ENCODE assay signal across 11 mouse cellular contexts in the genomic region with DNA sequence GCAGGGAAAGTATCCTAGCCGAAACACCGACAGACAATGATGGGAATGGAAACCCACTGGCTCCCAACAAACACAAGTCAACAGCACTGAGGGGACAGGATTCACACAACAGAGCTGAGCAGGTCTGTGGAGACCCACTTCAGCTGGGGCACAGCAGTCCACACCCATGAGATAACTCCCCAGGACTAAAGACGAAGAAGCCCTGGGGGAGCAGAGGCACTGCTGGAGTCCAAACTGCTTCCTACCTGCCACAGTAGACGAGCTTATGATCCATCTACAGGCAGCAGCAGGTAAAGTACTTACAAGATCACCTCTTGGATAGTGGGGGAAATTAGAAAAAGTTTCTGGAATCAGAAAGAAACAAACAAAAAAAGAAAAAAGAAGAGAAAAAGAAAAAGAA. TPM values are rescaled to one million over a fixed set of nuclear protein-coding genes. Genes with fewer than 3 reads are reported as not detected.
DNase-seq lines count a peak whose midpoint lies in the region; ATAC-seq lines count a peak whose summit lies in the region.
"Had no signal": no experiment of that assay in that cellular context is flagged by ENCODE, and none has a peak within 500 bp of the region (broad histone marks: within the 10 kb centered on the region; RNA-seq: fewer than 3 reads in every experiment).

No protein-coding gene starts in this region.

- peak; percentile 15 for DNase-seq in neural tube, embryonic 11.5 days (ENCODE audit: low spot score)
- peak; percentile 21 for DNase-seq in kidney, postnatal 10 days
- DNase-seq in urinary bladder, postnatal 4 days (ENCODE audit: low spot score in 2 of 2), result no peak
- no peak for DNase-seq in c-Kit-positive CD71-positive TER-119-positive erythroid progenitor cells, embryonic 14.5 days (ENCODE audit: low spot score)
- DNase-seq: heart, adult 18-20 months; lung, postnatal 10 days had no signal

- no peak overlapping the region for H3K4me3 ChIP-seq in neural tube, embryonic 11.5 days (ENCODE audit: low read depth, low read length)
- H3K4me3 ChIP-seq in neural tube, embryonic 15.5 days (replicated peaks), result no peak overlapping the region
- H3K4me3 ChIP-seq in intestine, embryonic 15.5 days (replicated peaks), result no peak overlapping the region
- no peak overlapping the region for H3K4me3 ChIP-seq in stomach, embryonic 16.5 days (replicated peaks; ENCODE audit: low read length)
- H3K4me3 ChIP-seq: forebrain, embryonic 12.5 days had no signal

- H3K36me3 ChIP-seq in neural tube, embryonic 11.5 days (ENCODE audit: control insufficient read depth, insufficient read depth, low read length), result no peaks in the 10 kb centered on the region
- H3K36me3 ChIP-seq in neural tube, embryonic 15.5 days, result no peaks in the 10 kb centered on the region
- H3K36me3 ChIP-seq in intestine, embryonic 15.5 days, result no peaks in the 10 kb centered on the region
- no peaks in the 10 kb centered on the region for H3K36me3 ChIP-seq in stomach, embryonic 16.5 days (ENCODE audit: control insufficient read depth, insufficient read depth, low read length)
- H3K36me3 ChIP-seq: forebrain, embryonic 12.5 days had no signal

- H3K9me3 ChIP-seq in neural tube, embryonic 11.5 days (ENCODE audit: control insufficient read depth, low read length), result no peaks in the 10 kb centered on the region
- H3K9me3 ChIP-seq in neural tube, embryonic 15.5 days (replicated peaks), result no peaks in the 10 kb centered on the region
- no peaks in the 10 kb centered on the region for H3K9me3 ChIP-seq in intestine, embryonic 15.5 days
- H3K9me3 ChIP-seq in stomach, embryonic 16.5 days (replicated peaks; ENCODE audit: control insufficient read depth, low read length), result no peaks in the 10 kb centered on the region
- H3K9me3 ChIP-seq: forebrain, embryonic 12.5 days; G1E had no signal

- no peak overlapping the region for H3K27ac ChIP-seq in neural tube, embryonic 11.5 days (ENCODE audit: low read depth, low read length)
- no peak overlapping the region for H3K27ac ChIP-seq in neural tube, embryonic 15.5 days (replicated peaks)
- H3K27ac ChIP-seq in intestine, embryonic 15.5 days, result peak overlapping the region; percentile 59
- H3K27ac ChIP-seq in stomach, embryonic 16.5 days (ENCODE audit: low read length), result peak overlapping the region; percentile 47
- H3K27ac ChIP-seq: forebrain, embryonic 12.5 days had no signal

- H3K4me2 ChIP-seq in neural tube, embryonic 11.5 days (ENCODE audit: low read depth), result no peak overlapping the region
- H3K4me2 ChIP-seq in neural tube, embryonic 15.5 days, result no peak overlapping the region
- no peak overlapping the region for H3K4me2 ChIP-seq in intestine, embryonic 15.5 days (replicated peaks)
- H3K4me2 ChIP-seq in stomach, embryonic 16.5 days (ENCODE audit: low read depth, low read length), result no peak overlapping the region
- H3K4me2 ChIP-seq: forebrain, embryonic 12.5 days had no signal

- no peak overlapping the region for H3K9ac ChIP-seq in neural tube, embryonic 11.5 days (ENCODE audit: low read length)
- no peak overlapping the region for H3K9ac ChIP-seq in neural tube, embryonic 15.5 days (replicated peaks)
- H3K9ac ChIP-seq in intestine, embryonic 15.5 days, result no peak overlapping the region
- no peak overlapping the region for H3K9ac ChIP-seq in stomach, embryonic 16.5 days (ENCODE audit: low read length)
- H3K9ac ChIP-seq: forebrain, embryonic 12.5 days had no signal

- H3K4me1 ChIP-seq in neural tube, embryonic 11.5 days (ENCODE audit: control insufficient read depth, insufficient read depth, low read length), result 0 out of 2 replicates have a peak, but pooled peaks cover 6% of the 10 kb centered on the region
- H3K4me1 ChIP-seq in neural tube, embryonic 15.5 days, result no peaks in the 10 kb centered on the region
- H3K4me1 ChIP-seq in intestine, embryonic 15.5 days (replicated peaks), result no peaks in the 10 kb centered on the region
- 0 out of 2 replicates have a peak, but pooled peaks cover 6% of the 10 kb centered on the region for H3K4me1 ChIP-seq in stomach, embryonic 16.5 days (ENCODE audit: control insufficient read depth, insufficient read depth, low read length)
- H3K4me1 ChIP-seq: forebrain, embryonic 12.5 days had no signal

- 62% methylated on average over 4 of the region's 4 CpGs for WGBS in neural tube, embryonic 11.5 days
- 38% methylated on average over 4 of the region's 4 CpGs for whole genome bisulfite sequencing in neural tube, embryonic 15.5 days
- 57% methylated on average over 4 of the region's 4 CpGs for WGBS in intestine, embryonic 15.5 days
- WGBS in stomach, embryonic 16.5 days, result 67% methylated on average over 4 of the region's 4 CpGs

- H3K27me3 ChIP-seq in neural tube, embryonic 11.5 days (ENCODE audit: control insufficient read depth, insufficient read depth, low read length), result no peaks in the 10 kb centered on the region
- H3K27me3 ChIP-seq in neural tube, embryonic 15.5 days (replicated peaks), result no peaks in the 10 kb centered on the region
- no peaks in the 10 kb centered on the region for H3K27me3 ChIP-seq in intestine, embryonic 15.5 days (replicated peaks)
- H3K27me3 ChIP-seq in stomach, embryonic 16.5 days (ENCODE audit: control insufficient read depth, insufficient read depth, low read length), result no peaks in the 10 kb centered on the region
- H3K27me3 ChIP-seq: forebrain, embryonic 12.5 days had no signal

- ATAC-seq in neural tube, embryonic 11.5 days (ENCODE audit: insufficient read depth, low FRiP score, low TSS enrichment), result no peak
- ATAC-seq in neural tube, embryonic 15.5 days (ENCODE audit: low FRiP score), result no peak
- ATAC-seq in intestine, embryonic 15.5 days, result peak; percentile 61
- no peak for ATAC-seq in stomach, embryonic 16.5 days (ENCODE audit: insufficient read depth, low FRiP score)

RNA-seq across cellular contexts. Expression of a gene that starts 16.7 kb away (rescaled TPM):
- polyA plus RNA-seq in neural tube, embryonic 11.5 days (2014; fragmentation: Nextera tagmentation; extraction: Ambion mirVana), result 16.0 and 18.0 TPM in 2 replicates
- polyA plus RNA-seq in neural tube, embryonic 15.5 days (2015; fragmentation: Nextera tagmentation; extraction: Ambion mirVana), result 4.0 and 5.7 TPM in 2 replicates
- polyA plus RNA-seq in intestine, embryonic 15.5 days (2015; fragmentation: Nextera tagmentation; extraction: Ambion mirVana), result 12.3 and 15.5 TPM in 2 replicates
- polyA plus RNA-seq in stomach, embryonic 16.5 days (2015; fragmentation: Nextera tagmentation; extraction: Ambion mirVana), result 13.2 and 13.8 TPM in 2 replicates

Comparison
In these comparisons a context has a peak if more than half of its experiments do, and no peak if none do; other contexts are left out.
1. DNase-seq: peak in neural tube, embryonic 11.5 days (single experiment) and kidney, postnatal 10 days (single experiment); none in urinary bladder, postnatal 4 days (0 of 2) and c-Kit-positive CD71-positive TER-119-positive erythroid progenitor cells, embryonic 14.5 days (single experiment).
2. H3K27ac ChIP-seq: peak in intestine, embryonic 15.5 days (single experiment) and stomach, embryonic 16.5 days (single experiment); none in neural tube, embryonic 11.5 days (single experiment) and neural tube, embryonic 15.5 days (single experiment).